Mouse (Mus musculus) MEL (cell line): ENCODE results near the gene Akap5. TPM values are rescaled to one million over a fixed set of nuclear protein-coding genes. Genes with fewer than 3 reads are reported as not detected.

Source experiments
- DNase-seq: peaks from one replicate; pipeline ENCODE4 v3.0.0; 2011; ENCODE audit warnings: low read depth, low spot score
- H3K27ac ChIP-seq: 2 replicates; pipeline ENCODE4 v1.5.1; 2012; ENCODE audit warnings: low read depth, mild to moderate bottlenecking, control low read depth, low read length, moderate library complexity; ENCODE audit not compliant: control insufficient read depth
- H3K27me3 ChIP-seq, 2 experiments: fragments of 150-350 bp in 1 of 2; sonication (generic) in 1 of 2; 2 replicates each; pipeline ENCODE4 v1.6.1; 2012; ENCODE audit warnings: low read length in 2 of 2, mild to moderate bottlenecking in 2 of 2, improper control_type of control experiment in 1 of 2, moderate library complexity in 1 of 2; ENCODE audit not compliant: insufficient read depth in 2 of 2, control insufficient read depth in 1 of 2
- H3K36me3 ChIP-seq, 2 experiments: 2 replicates each; pipeline ENCODE4 v1.6.1; 2012 to 2014; ENCODE audit warnings: low read length in 2 of 2, improper control_type of control experiment in 1 of 2, inconsistent platforms in 1 of 2, mild to moderate bottlenecking in 1 of 2; ENCODE audit not compliant: insufficient read depth in 2 of 2, control insufficient read depth in 1 of 2
- H3K4me1 ChIP-seq, 2 experiments: fragments of 150-350 bp in 1 of 2; sonication (generic) in 1 of 2; 2 replicates each; pipeline ENCODE4 v1.6.1; 2012; ENCODE audit warnings: low read length in 2 of 2, improper control_type of control experiment in 1 of 2, mild to moderate bottlenecking in 1 of 2; ENCODE audit not compliant: insufficient read depth in 2 of 2, control insufficient read depth in 1 of 2
- H3K4me3 ChIP-seq, 2 experiments: fragments of 150-350 bp in 1 of 2; sonication (generic) in 1 of 2; 2 replicates each; pipeline ENCODE4 v1.5.1; 2012; ENCODE audit warnings: low read depth in 2 of 2, low read length in 2 of 2, mild to moderate bottlenecking in 2 of 2, moderate library complexity in 2 of 2, control low read depth in 1 of 2, improper control_type of control experiment in 1 of 2; ENCODE audit not compliant: control insufficient read depth in 1 of 2, insufficient read depth in 1 of 2
- H3K79me2 ChIP-seq: 2 replicates; pipeline ENCODE4 v1.6.1; 2012; ENCODE audit warnings: mild to moderate bottlenecking, low read length, moderate library complexity; ENCODE audit not compliant: control insufficient read depth, poor library complexity, insufficient read depth
- H3K9ac ChIP-seq: 2 replicates; pipeline ENCODE4 v1.6.1; 2012; ENCODE audit warnings: low read depth, mild to moderate bottlenecking, control low read depth, low read length, moderate library complexity; ENCODE audit not compliant: control insufficient read depth, poor library complexity, severe bottlenecking
- H3K9me3 ChIP-seq: fragments of 150-350 bp; sonication (generic); replicated peaks from 2 replicates; pipeline ENCODE4 v1.6.1; 2012; ENCODE audit warnings: mild to moderate bottlenecking, low read length, improper control_type of control experiment, moderate library complexity; ENCODE audit not compliant: insufficient read depth
- CHD2 ChIP-seq: IDR thresholded peaks from 2 replicates; pipeline ENCODE4 v1.6.1; 2011; ENCODE audit warnings: low read length, improper control_type of control experiment
- CTCF ChIP-seq, 3 experiments: IDR thresholded peaks in 2 of 3; conservative IDR thresholded peaks in 1 of 3; 2 replicates each; pipeline ENCODE4 v1.5.1; 2011 to 2012; ENCODE audit warnings: low read length in 3 of 3, low read depth in 2 of 3, mild to moderate bottlenecking in 2 of 3, improper control_type of control experiment in 1 of 3, inconsistent platforms in 1 of 3, mixed read lengths in 1 of 3, moderate library complexity in 1 of 3; ENCODE audit not compliant: control insufficient read depth in 1 of 3, insufficient read depth in 1 of 3, poor library complexity in 1 of 3, severe bottlenecking in 1 of 3
- E2F4 ChIP-seq: IDR thresholded peaks from 2 replicates; pipeline ENCODE4 v1.6.1; 2011; ENCODE audit warnings: low read depth, low read length, improper control_type of control experiment, borderline replicate concordance
- ELF1 ChIP-seq: IDR thresholded peaks from 2 replicates; pipeline ENCODE4 v1.6.1; 2014; ENCODE audit warnings: low read depth, mild to moderate bottlenecking, inconsistent platforms, low read length, improper control_type of control experiment, moderate library complexity
- EP300 ChIP-seq, 2 experiments: IDR thresholded peaks; 2 replicates each; pipeline ENCODE4 v1.6.1; 2011; ENCODE audit warnings: improper control_type of control experiment in 2 of 2, low read length in 2 of 2, low read depth in 1 of 2, mild to moderate bottlenecking in 1 of 2
- ETS1 ChIP-seq: IDR thresholded peaks from 2 replicates; pipeline ENCODE4 v1.6.1; 2012; ENCODE audit warnings: low read depth, mild to moderate bottlenecking, inconsistent platforms, low read length, improper control_type of control experiment, moderate library complexity
- GABPA ChIP-seq: IDR thresholded peaks from 2 replicates; pipeline ENCODE4 v1.6.1; 2012; ENCODE audit warnings: low read depth, mild to moderate bottlenecking, inconsistent platforms, low read length, improper control_type of control experiment, moderate library complexity
- GATA1 ChIP-seq: IDR thresholded peaks from 2 replicates; pipeline ENCODE4 v1.6.1; 2011; ENCODE audit warnings: low read depth, low read length, improper control_type of control experiment
- KAT2A ChIP-seq: conservative IDR thresholded peaks from 2 replicates; pipeline ENCODE4 v1.6.1; 2012; ENCODE audit warnings: low read depth, low read length, improper control_type of control experiment, inconsistent platforms
- MAFK ChIP-seq: IDR thresholded peaks from 2 replicates; pipeline ENCODE4 v1.6.1; 2011; ENCODE audit warnings: low read depth, mild to moderate bottlenecking, low read length, improper control_type of control experiment, borderline replicate concordance
- MAX ChIP-seq: IDR thresholded peaks from 2 replicates; pipeline ENCODE4 v1.6.1; 2011; ENCODE audit warnings: low read length, improper control_type of control experiment
- MAZ ChIP-seq: IDR thresholded peaks from 2 replicates; pipeline ENCODE4 v1.6.1; 2012; ENCODE audit warnings: low read depth, mild to moderate bottlenecking, inconsistent platforms, low read length, improper control_type of control experiment
- MEF2A ChIP-seq: IDR thresholded peaks from 2 replicates; pipeline ENCODE4 v1.6.1; 2014; ENCODE audit warnings: low read depth, mild to moderate bottlenecking, inconsistent platforms, low read length, improper control_type of control experiment; ENCODE audit not compliant: poor library complexity, insufficient replicate concordance, severe bottlenecking; ENCODE audit errors: extremely low read depth
- MYB ChIP-seq: IDR thresholded peaks from 2 replicates; pipeline ENCODE4 v1.6.1; 2011; ENCODE audit warnings: mild to moderate bottlenecking, low read depth, low read length, improper control_type of control experiment
- POLR2AphosphoS5 ChIP-seq: IDR thresholded peaks from 2 replicates; pipeline ENCODE4 v1.6.1; 2012; ENCODE audit warnings: low read depth, borderline replicate concordance, mild to moderate bottlenecking, inconsistent platforms, low read length, moderate library complexity, mixed read lengths
- RAD21 ChIP-seq: IDR thresholded peaks from 2 replicates; pipeline ENCODE4 v1.6.1; 2011; ENCODE audit warnings: mild to moderate bottlenecking, low read depth, low read length, improper control_type of control experiment
- RCOR1 ChIP-seq: IDR thresholded peaks from 2 replicates; pipeline ENCODE4 v1.6.1; 2012; ENCODE audit warnings: low read depth, mild to moderate bottlenecking, inconsistent platforms, low read length, improper control_type of control experiment
- UBTF ChIP-seq: IDR thresholded peaks from 2 replicates; pipeline ENCODE4 v1.6.1; 2012; ENCODE audit warnings: low read depth, mild to moderate bottlenecking, inconsistent platforms, low read length, improper control_type of control experiment, moderate library complexity, borderline replicate concordance; ENCODE audit not compliant: insufficient read depth
- USF1 ChIP-seq: IDR thresholded peaks from 2 replicates; pipeline ENCODE4 v1.6.1; 2014; ENCODE audit warnings: low read depth, mild to moderate bottlenecking, inconsistent platforms, low read length, improper control_type of control experiment, moderate library complexity
- ZC3H11A ChIP-seq: IDR thresholded peaks from 2 replicates; pipeline ENCODE4 v1.6.1; 2012; ENCODE audit warnings: low read depth, mild to moderate bottlenecking, inconsistent platforms, low read length, improper control_type of control experiment
- ZMIZ1 ChIP-seq: IDR thresholded peaks from 2 replicates; pipeline ENCODE4 v1.6.1; 2012; ENCODE audit warnings: low read depth, mild to moderate bottlenecking, inconsistent platforms, low read length, improper control_type of control experiment, moderate library complexity
- ZNF384 ChIP-seq: IDR thresholded peaks from 2 replicates; pipeline ENCODE4 v1.6.1; 2012; ENCODE audit warnings: low read depth, mild to moderate bottlenecking, inconsistent platforms, low read length, improper control_type of control experiment
- polyA plus RNA-seq, 2 experiments: library from polyadenylated mRNA; stranded (reverse) in 1 of 2; unstranded in 1 of 2; fragments of >175 nt in 1 of 2; fragments of >200 nt in 1 of 2; gene quantifications; 2 replicates each; pipeline versions ENCODE4 v1.2.1 to v1.2.4; 2012; ENCODE audit warnings: low replicate concordance in 2 of 2, low read depth in 1 of 2; ENCODE audit not compliant: insufficient read length in 2 of 2, insufficient read depth in 1 of 2, missing spikeins in 1 of 2
- total RNA-seq: library from RNA; depleted of rRNA; stranded (reverse); fragments of 300-350 nt; gene quantifications from 2 replicates; pipeline ENCODE4 v1.2.3, GENCODE M21; 2012

Akap5 gene
- total and polyA plus RNA-seq, 3 experiments: 0.65 to 0.69 TPM; not detected in 1

DNA sequence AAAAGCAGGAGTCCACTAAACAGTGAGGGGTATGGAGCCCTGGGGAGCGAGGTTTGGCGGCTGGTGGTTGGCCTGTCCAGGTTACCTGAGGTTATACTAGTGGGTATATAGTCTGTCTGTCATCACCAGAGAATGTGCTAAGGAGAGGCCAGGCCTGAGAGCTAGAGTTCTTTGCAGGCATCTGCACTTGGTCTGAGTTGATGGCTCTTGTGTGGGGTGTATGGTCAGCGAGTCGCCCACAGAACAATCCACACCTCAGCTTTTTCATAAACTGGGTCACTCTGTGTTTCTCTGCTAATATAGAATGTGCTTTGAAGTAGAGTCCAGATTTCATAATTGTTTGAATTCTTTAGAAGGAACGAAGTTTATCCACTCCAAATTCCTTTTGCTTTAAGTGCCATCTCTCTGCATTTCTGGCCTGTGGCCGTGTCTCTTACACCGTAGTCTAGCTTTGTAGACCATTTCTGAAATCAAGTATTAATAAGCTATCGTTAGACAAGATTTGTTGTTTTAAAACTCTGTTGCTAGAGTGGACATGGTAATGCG, 25.3 kb upstream of the Akap5 start:
- Histone ChIP-seq H3K4me3 (no peak overlapping the region), H3K27ac (no peak overlapping the region), H3K27me3 (no peaks in the 10 kb centered on the region), H3K4me1 (no peaks in the 10 kb centered on the region), H3K9ac (no peak overlapping the region), H3K9me3 (no peaks in the 10 kb centered on the region), H3K36me3 (peaks cover 0 to 45% of the 10 kb centered on the region in 2 experiments; a peak in 2 of 4 replicates), H3K79me2 (no peaks in the 10 kb centered on the region)
- DNase-seq: no peak
- TF ChIP-seq ELF1 (no peak), GABPA (no peak), CTCF (IDR thresholded peaks at IDR 0.05 in 2 of 3, conservative IDR thresholded peaks at IDR 0.05 in 1 of 3; ENCODE audit: control insufficient read depth in 1 of 3, insufficient read depth in 1 of 3, low read depth in 2 of 3, low read length in 3 of 3, poor library complexity in 1 of 3, severe bottlenecking in 1 of 3) (no peak), RAD21 (no peak), CHD2 (no peak)

DNA sequence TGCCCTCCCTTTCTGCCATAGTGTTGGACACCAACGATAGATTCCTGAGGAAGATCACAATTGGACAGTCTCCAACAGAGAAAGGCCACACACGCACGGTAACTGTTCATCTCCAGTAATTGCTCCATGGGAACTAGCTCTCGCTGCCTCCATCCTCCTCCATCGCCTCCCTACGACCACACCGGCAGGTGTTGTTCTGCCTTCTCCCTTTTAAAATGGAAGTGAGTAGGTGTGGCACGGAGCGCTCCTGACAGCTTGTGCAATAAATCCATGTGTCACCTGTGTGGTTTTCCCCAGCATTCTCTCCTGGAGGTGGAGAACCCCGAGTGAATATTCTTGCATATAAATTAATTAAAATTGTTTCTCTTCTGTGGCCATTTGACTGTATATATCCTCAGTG, 24.3 kb upstream of the Akap5 start:
- DNase-seq: no peak
- no peaks in the 10 kb centered on the region for H3K27me3 ChIP-seq
- no peak overlapping the region for H3K9ac ChIP-seq
- H3K27ac ChIP-seq: no peak overlapping the region
- H3K4me1 ChIP-seq: no peaks in the 10 kb centered on the region
- no peak for TF ChIP-seq ELF1
- no peak for TF ChIP-seq MAFK
- no peak for TF ChIP-seq UBTF
- TF ChIP-seq MAZ: no peak
- TF ChIP-seq GATA1: no peak
- no peak for TF ChIP-seq GABPA
- no peak for TF ChIP-seq MYB
- no peak for TF ChIP-seq EP300 (IDR thresholded peaks at IDR 0.05; ENCODE audit: low read depth in 1 of 2, low read length in 2 of 2)
- TF ChIP-seq MEF2A: no peak
- no peak for TF ChIP-seq E2F4
- TF ChIP-seq, all 39 proteins: peak for 0
- Histone ChIP-seq H3K79me2 (no peaks in the 10 kb centered on the region), H3K9me3 (no peaks in the 10 kb centered on the region), H3K4me3 (no peak overlapping the region), H3K36me3 (peaks cover 0 to 44% of the 10 kb centered on the region in 2 experiments; a peak in 2 of 4 replicates)

DNA sequence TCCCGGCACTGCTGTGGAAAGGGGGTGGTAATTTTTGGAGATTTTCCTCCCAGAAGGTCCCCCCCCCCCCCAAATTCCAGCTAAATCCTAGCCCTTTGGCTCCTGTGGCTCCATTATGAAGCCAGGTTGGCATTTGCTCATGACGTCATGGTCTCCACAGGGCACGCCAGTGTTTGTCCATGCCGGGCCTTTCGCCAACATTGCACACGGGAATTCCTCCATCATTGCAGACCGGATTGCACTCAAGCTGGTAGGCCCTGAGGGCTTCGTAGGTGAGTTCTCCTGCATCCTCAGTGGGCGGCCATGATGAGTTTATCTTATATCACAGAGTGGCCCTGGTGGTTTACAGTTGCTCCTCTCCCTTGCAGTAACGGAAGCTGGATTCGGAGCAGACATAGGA, 21.2 kb upstream of the Akap5 start:
- no peak for DNase-seq
- Histone ChIP-seq H3K4me1 (no peaks in the 10 kb centered on the region), H3K27ac (no peak overlapping the region), H3K9ac (no peak overlapping the region), H3K79me2 (no peaks in the 10 kb centered on the region), H3K27me3 (no peaks in the 10 kb centered on the region), H3K4me3 (no peak overlapping the region), H3K9me3 (no peaks in the 10 kb centered on the region), H3K36me3 (peaks cover 0 to 37% of the 10 kb centered on the region in 2 experiments; a peak in 2 of 4 replicates)
- TF ChIP-seq ZC3H11A (no peak), RCOR1 (no peak), GABPA (no peak), MAZ (no peak), UBTF (no peak), KAT2A (no peak), ZMIZ1 (no peak), POLR2AphosphoS5 (no peak), GATA1 (no peak), ETS1 (no peak), ZNF384 (no peak), CTCF (IDR thresholded peaks at IDR 0.05 in 2 of 3, conservative IDR thresholded peaks at IDR 0.05 in 1 of 3; ENCODE audit: control insufficient read depth in 1 of 3, insufficient read depth in 1 of 3, low read depth in 2 of 3, low read length in 3 of 3, poor library complexity in 1 of 3, severe bottlenecking in 1 of 3) (no peak), MAFK (no peak), RAD21 (no peak), MAX (no peak), USF1 (no peak)
